Mouse (Mus musculus) lung, adult 10 weeks (tissue): ENCODE data around the gene E330014E10Rik. TPM values are rescaled to one million over a fixed set of nuclear protein-coding genes. Genes with fewer than 3 reads are reported as not detected.

Experiments used
- polyA plus RNA-seq: library from polyadenylated mRNA; stranded (reverse); fragments of 350-450 nt; fragmentation: Illumina TruSeq; extraction: RNeasy Lipid Tissue Mini Kit (QIAGEN cat#74804); gene quantifications from one replicate; pipeline ENCODE4 v1.2.3, GENCODE M21; 2014; ENCODE audit warnings: low read depth, low replicate concordance; ENCODE audit not compliant: insufficient read depth

The E330014E10Rik gene
- not detected for polyA plus RNA-seq

GRCm38 (mm10) chr5:95775690-95776089 is at the start of gene E330014E10Rik:
TSS of gene E330014E10Rik (plus strand) at chr5:95775990.

GRCm38 (mm10) chr5:95736073-95736472 is 39.7 kb upstream of the E330014E10Rik start, which contains the start of gene Gm7978:
TSS of gene Gm7978 (minus strand) at chr5:95736173.

GRCm38 (mm10) chr5:95741714-95742113 is 34.1 kb upstream of the E330014E10Rik start, which contains the start of gene Gm7982:
TSS of gene Gm7982 (plus strand) at chr5:95742014.

Other genes starting within 250 kb of the E330014E10Rik start
- not detected for gene Gm7971, start 181.1 kb upstream of the E330014E10Rik start, polyA plus RNA-seq
- not detected for gene Gm7978, start 39.8 kb upstream of the E330014E10Rik start, polyA plus RNA-seq
- gene Gm7982, start 34.0 kb upstream of the E330014E10Rik start, polyA plus RNA-seq: not detected
- 25.6 TPM for gene Cxcl13, start 181.0 kb downstream of the E330014E10Rik start, polyA plus RNA-seq